Mouse (Mus musculus) ES-Bruce4 (cell line): ENCODE measurements around the gene Pank4.

Experiments
- CTCF ChIP-seq: IDR thresholded peaks from one replicate; pipeline ENCODE4 v1.8.1; 2011; ENCODE audit warnings: low read depth, low read length
- POLR2A ChIP-seq: IDR thresholded peaks from one replicate; pipeline ENCODE4 v1.8.1; 2011; ENCODE audit warnings: low read length; ENCODE audit not compliant: insufficient read depth

DNA sequence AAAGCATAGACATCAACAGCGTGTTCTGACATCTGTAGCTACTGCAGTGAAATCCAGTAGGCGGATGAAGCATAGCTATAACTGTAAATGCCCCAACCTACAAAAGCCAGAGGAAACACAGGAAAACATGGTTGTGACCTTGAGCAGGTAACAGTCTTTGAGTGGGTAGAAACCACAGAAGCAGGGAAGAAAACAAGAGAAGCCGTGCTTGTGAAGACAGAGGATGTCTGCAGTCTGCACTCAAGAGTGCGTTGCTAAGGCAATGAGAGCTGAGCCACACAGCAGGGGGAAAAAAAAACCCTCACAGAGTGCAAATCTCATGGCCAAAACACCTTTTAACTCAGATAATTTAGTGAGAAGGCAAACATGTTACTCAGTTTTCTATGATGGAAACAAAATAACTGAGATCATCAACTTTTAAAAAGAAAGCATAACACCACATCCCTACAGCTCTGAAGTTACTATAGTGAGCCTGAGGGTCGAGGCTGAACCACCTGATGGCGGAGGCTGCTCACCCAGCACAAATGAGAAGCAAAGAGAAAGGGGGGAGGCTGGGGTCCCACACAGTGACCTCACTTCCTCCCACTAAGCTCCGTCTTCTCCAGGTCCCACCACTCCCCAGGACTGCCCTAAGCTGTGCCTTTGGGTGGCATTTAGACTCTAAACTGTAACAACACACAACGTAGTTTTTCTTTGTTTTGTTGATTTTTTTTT, 27.2 kb upstream of the Pank4 start:
- no peak for TF ChIP-seq CTCF
- TF ChIP-seq POLR2A = no peak
